Mouse (Mus musculus): ENCODE results near the gene BC080695.
"Not testable (repeated sequence)": the region's sequence is repeated elsewhere in the genome, so short reads cannot be mapped to it uniquely, and the experiment has no call there.

The BC080695 gene

DNA sequence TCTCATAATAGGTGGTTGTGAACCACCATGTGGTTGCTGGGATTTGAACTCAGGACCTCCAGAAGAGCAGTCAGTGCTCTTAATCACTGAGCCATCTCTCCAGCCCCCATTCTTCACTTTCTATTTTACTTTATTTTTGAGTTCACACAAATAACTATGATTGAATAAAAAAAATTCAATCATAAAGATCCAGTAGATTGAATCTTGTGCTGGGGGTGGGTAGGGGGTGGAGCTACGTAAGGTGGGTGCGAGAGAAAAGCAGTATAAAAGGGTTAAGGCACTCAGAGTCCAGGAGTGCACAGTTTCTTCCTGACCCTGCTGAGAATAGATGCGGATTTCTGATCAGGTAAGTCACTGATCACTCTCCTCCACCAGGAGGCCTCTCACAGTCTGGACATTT lies at the start of gene BC080695, which contains the start of gene Gm13057:
BC080695 (plus strand) TSS at position 301 of the 400 bp plus-strand sequence.
Gm13057 (plus strand) TSS at position 310 of the 400 bp plus-strand sequence.
- DNase-seq (ENCODE audit: inconsistent ontology term), result not testable (repeated sequence)

DNA sequence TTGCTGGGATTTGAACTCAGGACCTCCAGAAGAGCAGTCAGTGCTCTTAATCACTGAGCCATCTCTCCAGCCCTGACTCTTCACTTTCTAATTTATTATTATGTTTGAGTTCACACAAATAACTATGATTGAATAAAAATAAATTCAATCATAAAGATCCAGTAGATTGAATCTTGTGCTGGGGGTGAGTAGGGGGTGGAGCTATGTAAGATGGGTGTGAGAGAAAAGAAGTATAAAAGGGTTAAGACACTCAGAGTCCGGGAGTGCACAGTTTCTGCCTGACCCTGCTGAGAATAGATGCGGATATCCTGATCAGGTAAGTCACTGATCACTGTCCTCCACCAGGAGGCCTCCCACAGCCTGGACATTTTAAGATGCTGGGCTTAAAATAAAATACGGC lies 40.5 kb upstream of the BC080695 start, which contains the start of gene Gm13043:
Gm13043 (plus strand) TSS at position 301 of the 400 bp plus-strand sequence.
- DNase-seq (ENCODE audit: inconsistent ontology term), result no peak

DNA sequence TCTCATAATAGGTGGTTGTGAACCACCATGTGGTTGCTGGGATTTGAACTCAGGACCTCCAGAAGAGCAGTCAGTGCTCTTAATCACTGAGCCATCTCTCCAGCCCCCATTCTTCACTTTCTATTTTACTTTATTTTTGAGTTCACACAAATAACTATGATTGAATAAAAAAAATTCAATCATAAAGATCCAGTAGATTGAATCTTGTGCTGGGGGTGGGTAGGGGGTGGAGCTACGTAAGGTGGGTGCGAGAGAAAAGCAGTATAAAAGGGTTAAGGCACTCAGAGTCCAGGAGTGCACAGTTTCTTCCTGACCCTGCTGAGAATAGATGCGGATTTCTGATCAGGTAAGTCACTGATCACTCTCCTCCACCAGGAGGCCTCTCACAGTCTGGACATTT lies 15.8 kb upstream of the BC080695 start, which contains the start of gene Gm13040:
Gm13040 (plus strand) TSS at position 301 of the 400 bp plus-strand sequence.
- DNase-seq (ENCODE audit: inconsistent ontology term), result not testable (repeated sequence)

DNA sequence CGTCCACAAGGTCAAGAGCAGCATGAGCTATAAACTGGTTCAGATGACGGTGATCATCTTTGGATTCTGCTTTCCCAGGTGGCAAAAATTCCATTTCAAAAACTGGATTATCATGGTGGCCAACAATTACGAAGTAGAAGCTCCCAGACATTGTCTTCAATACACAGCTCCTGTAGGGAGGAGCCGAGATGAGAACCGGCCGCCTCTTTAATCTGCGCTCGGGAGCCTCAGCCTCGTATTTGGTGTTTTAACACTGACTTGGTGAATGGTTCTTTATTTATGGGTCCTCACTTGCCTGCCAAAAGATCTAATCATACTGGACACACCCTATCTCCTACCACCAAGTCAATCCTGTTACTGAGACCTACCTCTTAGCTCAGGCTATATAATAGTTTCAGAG lies 60.4 kb downstream of the BC080695 start:
- DNase-seq (ENCODE audit: inconsistent ontology term), result not testable (repeated sequence)

DNA sequence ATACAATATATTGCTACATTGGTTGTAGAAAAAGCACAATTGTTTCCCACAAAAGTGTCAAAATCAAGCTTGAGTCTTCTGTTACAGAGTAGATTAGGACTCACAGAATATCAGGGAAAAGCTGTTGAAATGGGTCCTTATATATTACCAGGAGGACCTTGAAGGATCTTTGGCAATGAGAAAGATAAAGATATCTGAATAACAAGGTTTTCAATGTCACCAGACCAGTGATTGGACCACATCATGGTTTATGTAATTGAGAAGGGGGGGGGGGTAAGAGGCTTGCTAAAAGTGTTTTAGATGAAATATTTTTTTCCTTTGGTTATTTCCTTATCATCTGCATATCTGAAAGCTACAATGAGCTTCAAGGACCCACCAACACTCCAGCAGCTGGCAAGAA lies 63.2 kb downstream of the BC080695 start, which contains the start of gene Gm13083:
Gm13083 (plus strand) TSS at position 301 of the 400 bp plus-strand sequence.
- not testable (repeated sequence) for DNase-seq (ENCODE audit: inconsistent ontology term)

DNA sequence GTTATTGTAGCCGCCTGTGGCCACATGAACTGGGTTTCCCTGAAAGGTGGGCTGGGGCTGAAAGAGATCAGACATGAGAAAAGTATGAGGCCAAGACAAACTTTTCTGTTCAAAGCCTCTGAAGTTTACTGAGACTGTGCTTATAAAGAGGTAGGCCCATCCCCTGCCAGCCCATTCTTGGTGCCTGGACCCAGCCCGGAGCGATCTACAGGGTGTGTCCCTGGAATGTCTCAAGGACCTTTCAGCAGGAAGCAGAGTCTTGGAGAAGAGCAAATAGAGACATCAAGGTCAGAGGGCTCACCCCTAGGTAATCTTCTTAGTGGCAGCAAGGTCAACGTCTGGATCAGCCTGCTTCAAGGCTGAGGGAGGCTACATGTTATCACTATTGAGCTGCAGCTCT lies 66.6 kb downstream of the BC080695 start:
- DNase-seq (ENCODE audit: inconsistent ontology term), result not testable (repeated sequence)
